Mouse (Mus musculus) olfactory bulb, adult 2 months (tissue): Measurements from ENCODE around the gene Gm28053. TPM values are rescaled to one million over a fixed set of nuclear protein-coding genes. Genes with fewer than 3 reads are reported as not detected.

Experiments used
- H3K27ac ChIP-seq: fragments of 200-500 bp; 2 replicates; pipeline ENCODE4 v1.5.1; 2012; ENCODE audit warnings: low read depth, low read length; ENCODE audit not compliant: insufficient read depth
- H3K4me1 ChIP-seq: fragments of 200-500 bp; 2 replicates; pipeline ENCODE4 v1.6.1; 2012; ENCODE audit warnings: low read length; ENCODE audit not compliant: control insufficient read depth, insufficient read depth
- H3K4me3 ChIP-seq: fragments of 200-500 bp; 2 replicates; pipeline ENCODE4 v1.5.1; 2012; ENCODE audit warnings: mild to moderate bottlenecking, low read depth, low read length, moderate library complexity; ENCODE audit not compliant: insufficient read depth
- CTCF ChIP-seq: fragments of 200-500 bp; IDR thresholded peaks from 2 replicates; pipeline ENCODE4 v1.5.1; 2012; ENCODE audit warnings: low read depth, mild to moderate bottlenecking, low read length, moderate library complexity; ENCODE audit not compliant: insufficient read depth
- POLR2A ChIP-seq: fragments of 200-500 bp; IDR thresholded peaks from 2 replicates; pipeline ENCODE4 v1.6.1; 2012; ENCODE audit warnings: mild to moderate bottlenecking, low read depth, low read length, moderate library complexity; ENCODE audit not compliant: insufficient read depth
- WGBS: fragments of 180-500 bp; shearing (Covaris S2); methylation state at CpG from one replicate; pipeline ENCODE4 v1.1.7; 2018; 5-methylcytosine and 5-hydroxymethylcytosine counted together
- polyA plus RNA-seq: library from polyadenylated mRNA; stranded (reverse); fragments of >200 nt; gene quantifications from 2 replicates; pipeline ENCODE4 v1.2.4, GENCODE M21; 2012; ENCODE audit warnings: low replicate concordance; ENCODE audit not compliant: missing spikeins, insufficient read depth, insufficient read length

The Gm28053 gene
- polyA plus RNA-seq, 1 experiment = not detected

- WGBS = 2% methylated on average over 8 of the region's 8 CpGs
- H3K4me1 ChIP-seq = peaks cover 2% of the 10 kb centered on the region; the same call in 1 of the 2 replicates
- no peak overlapping the region for H3K27ac ChIP-seq
- no peak overlapping the region for H3K4me3 ChIP-seq
- TF ChIP-seq CTCF (peak; percentile 75), POLR2A (no peak)
These were observed 53.6 kb downstream of the Gm28053 start for GRCm38 (mm10) chr6:48772030-48772429.

GRCm38 (mm10) chr6:48784406-48784805 lies 66.0 kb downstream of the Gm28053 start:
- Histone ChIP-seq H3K4me1 (no peaks in the 10 kb centered on the region), H3K4me3 (no peak overlapping the region), H3K27ac (no peak overlapping the region)
- WGBS = 92% methylated on average over 1 of the region's 1 CpGs
- TF ChIP-seq POLR2A (no peak), CTCF (no peak)

- WGBS = 70% methylated on average over 1 of the region's 1 CpGs
These were observed 66.8 kb downstream of the Gm28053 start for GRCm38 (mm10) chr6:48785189-48785588.

DNA sequence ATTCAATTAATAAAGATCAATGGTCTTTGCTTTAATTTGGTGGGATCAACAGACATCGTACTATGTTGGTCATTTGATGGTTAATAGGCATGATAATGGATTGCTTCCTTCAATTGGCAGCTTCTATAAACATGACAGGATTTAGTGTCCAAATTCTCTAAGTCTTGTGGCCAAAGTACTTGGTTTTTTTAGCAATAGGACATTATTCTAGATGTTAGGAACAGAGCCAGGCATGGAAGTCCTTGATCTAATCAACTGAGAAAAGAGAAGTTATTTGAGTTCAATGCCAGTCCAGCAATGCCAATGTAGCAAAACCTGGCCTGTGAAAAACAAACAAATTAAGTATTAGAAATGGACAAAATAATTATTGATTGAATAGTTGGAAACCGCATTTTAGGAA lies 67.2 kb downstream of the Gm28053 start:
- TF ChIP-seq POLR2A = no peak
- no peak for TF ChIP-seq CTCF
- 45% methylated on average over 2 of the region's 2 CpGs for WGBS
- H3K27ac ChIP-seq = no peak overlapping the region

More at GRCm38 (mm10) chr6:48785189-48785588, 66.8 kb downstream of the Gm28053 start:
- Histone ChIP-seq H3K4me3 (no peak overlapping the region), H3K4me1 (no peaks in the 10 kb centered on the region), H3K27ac (no peak overlapping the region)
- TF ChIP-seq POLR2A = no peak
- no peak for TF ChIP-seq CTCF

DNA sequence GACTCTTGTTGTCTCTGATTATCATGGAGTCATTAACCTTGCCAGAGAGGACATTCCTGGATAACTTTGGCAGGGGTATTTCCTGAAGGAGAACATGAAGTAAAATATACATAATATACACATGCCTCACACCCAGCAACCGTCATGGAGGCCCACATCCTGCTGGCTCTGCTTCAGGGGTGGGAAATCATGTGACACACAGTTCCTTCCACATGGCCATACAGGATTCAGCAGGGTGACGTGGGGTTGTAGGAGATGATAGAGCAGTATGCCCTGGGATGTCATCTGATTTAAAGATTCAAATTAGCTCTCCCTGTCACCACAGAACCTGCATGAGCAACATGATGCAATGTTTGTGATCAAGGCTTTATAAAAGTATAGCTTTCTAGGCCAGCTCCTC lies 69.5 kb downstream of the Gm28053 start:
- TF ChIP-seq CTCF (no peak), POLR2A (no peak)
- H3K4me3 ChIP-seq = no peak overlapping the region
- no peaks in the 10 kb centered on the region for H3K4me1 ChIP-seq
- no peak overlapping the region for H3K27ac ChIP-seq
- 90% methylated on average over 2 of the region's 2 CpGs for WGBS

More for the DNA sequence above, 67.2 kb downstream of the Gm28053 start:
- H3K4me1 ChIP-seq = no peaks in the 10 kb centered on the region
- no peak overlapping the region for H3K4me3 ChIP-seq

- no peaks in the 10 kb centered on the region for H3K4me1 ChIP-seq
- WGBS = 74% methylated on average over 1 of the region's 1 CpGs
- no peak overlapping the region for H3K27ac ChIP-seq
- H3K4me3 ChIP-seq = no peak overlapping the region
- TF ChIP-seq CTCF = no peak
- TF ChIP-seq POLR2A = no peak
These were observed 83.5 kb downstream of the Gm28053 start for GRCm38 (mm10) chr6:48801897-48802296.

Other genes starting within 250 kb of the Gm28053 start
- 480 TPM in 1 of 2 replicates, not detected in the other for gene Atp6v0e2, start 181.0 kb upstream of the Gm28053 start, polyA plus RNA-seq
- gene Lrrc61, start 163.8 kb upstream of the Gm28053 start, polyA plus RNA-seq = not detected in 2 replicates
- not detected in 2 replicates for gene Rarres2, start 145.8 kb upstream of the Gm28053 start, polyA plus RNA-seq
- not detected in 2 replicates for gene Gm45021, start 129.0 kb upstream of the Gm28053 start, polyA plus RNA-seq
- not detected in 2 replicates for gene Repin1, start 124.7 kb upstream of the Gm28053 start, polyA plus RNA-seq
- gene Gm44965, start 124.7 kb upstream of the Gm28053 start, polyA plus RNA-seq = not detected in 2 replicates
- not detected in 2 replicates for gene Zfp775, start 116.5 kb upstream of the Gm28053 start, polyA plus RNA-seq
- gene AI854703, start 91.8 kb upstream of the Gm28053 start, polyA plus RNA-seq = not detected in 2 replicates
- gene Gimap8, start 71.4 kb upstream of the Gm28053 start, polyA plus RNA-seq = not detected in 2 replicates
- not detected in 2 replicates for gene Gimap9, start 42.5 kb upstream of the Gm28053 start, polyA plus RNA-seq
- gene Gimap4, start 34.1 kb upstream of the Gm28053 start, polyA plus RNA-seq = not detected in 2 replicates
- gene Gimap6, start 10.4 kb upstream of the Gm28053 start, polyA plus RNA-seq = 336 TPM in 1 of 2 replicates, not detected in the other
- gene Gimap7, start within 50 bp of the Gm28053 start, polyA plus RNA-seq = not detected in 2 replicates
- not detected in 2 replicates for gene Gimap1, start 20.4 kb downstream of the Gm28053 start, polyA plus RNA-seq
- gene Gimap5, start 27.6 kb downstream of the Gm28053 start, polyA plus RNA-seq = not detected in 2 replicates
- gene Gimap3, start 52.2 kb downstream of the Gm28053 start, polyA plus RNA-seq = not detected in 2 replicates
- gene Tmem176a, start 122.3 kb downstream of the Gm28053 start, polyA plus RNA-seq = not detected in 2 replicates
- gene Tmem176b, start 122.9 kb downstream of the Gm28053 start, polyA plus RNA-seq = not detected in 2 replicates
- not detected in 2 replicates for gene Aoc1, start 154.3 kb downstream of the Gm28053 start, polyA plus RNA-seq
- not detected in 2 replicates for gene 1600015I10Rik, start 211.3 kb downstream of the Gm28053 start, polyA plus RNA-seq